Comparison of ENCODE assay signal across 15 mouse cellular contexts in genomic region chr4:93307486-93307885, GRCm38 (mm10).
"Had no signal": no experiment of that assay in that cellular context is flagged by ENCODE, and none has a peak within 500 bp of the region (broad histone marks: within the 10 kb centered on the region; RNA-seq: fewer than 3 reads in every experiment).

No protein-coding gene starts in this region.

- H3K27me3 ChIP-seq: liver, embryonic 13.5 days had no signal

- H3K9ac ChIP-seq: liver, embryonic 13.5 days had no signal

- H3K27ac ChIP-seq: kidney, postnatal 0 days; layer of hippocampus, adult 2 months; liver, embryonic 13.5 days; macrophage had no signal

- H3K4me1 ChIP-seq: liver, embryonic 13.5 days had no signal

- H3K4me2 ChIP-seq: liver, embryonic 13.5 days; midbrain, embryonic 11.5 days had no signal

- H3K4me3 ChIP-seq: layer of hippocampus, adult 2 months; liver, embryonic 13.5 days had no signal

- H3K36me3 ChIP-seq: liver, embryonic 13.5 days had no signal

- H3K9me3 ChIP-seq: liver, embryonic 13.5 days had no signal

- DNase-seq: kidney, adult 2 months; kidney, postnatal 25 days; layer of hippocampus, adult 9-11 months; liver, embryonic 13.5 days; lung, adult 2 months; midbrain, embryonic 14.5 days; right cerebral cortex, adult 18-20 months; right cerebral cortex, postnatal 14 days; thymus, adult 2 months; thymus, postnatal 14 days; thymus, postnatal 4 days had no signal
